Mouse (Mus musculus) megakaryocyte, embryonic 14.5 days (primary cell): ENCODE measurements around the gene Mark1.

Source experiments
- FLI1 ChIP-seq: IDR thresholded peaks from 2 replicates; pipeline ENCODE4 v1.6.1; 2012; ENCODE audit warnings: low read length, inconsistent platforms, mixed read lengths
- GATA1 ChIP-seq: IDR thresholded peaks from 3 replicates; pipeline ENCODE4 v1.6.1; 2012; ENCODE audit warnings: mixed read lengths, low read length, inconsistent platforms, borderline replicate concordance

GRCm38 (mm10) chr1:184927911-184928310, 71.5 kb downstream of the Mark1 start:
- TF ChIP-seq FLI1 (no peak), GATA1 (no peak)
